Mouse (Mus musculus) heart, embryonic 12.5 days (tissue): ENCODE measurements around the gene Bpifa5. TPM values are rescaled to one million over a fixed set of nuclear protein-coding genes. Genes with fewer than 3 reads are reported as not detected.
"Not testable (repeated sequence)": the region's sequence is repeated elsewhere in the genome, so short reads cannot be mapped to it uniquely, and the experiment has no call there.

Experiments used
- ATAC-seq: fragments of 200-750 bp; cut with Nextera tagmentation; 2 replicates; pipeline ENCODE4 v1.8.0; 2017; ENCODE audit warnings: moderate TSS enrichment, moderate library complexity; ENCODE audit not compliant: insufficient number of reproducible peaks, low FRiP score
- H3K27ac ChIP-seq: fragments of 300-500 bp; sonication (generic); 2 replicates; pipeline ENCODE4 v1.5.1; 2016; ENCODE audit warnings: mild to moderate bottlenecking, moderate library complexity; ENCODE audit not compliant: poor library complexity, severe bottlenecking
- H3K27me3 ChIP-seq: fragments of 300-500 bp; sonication (generic); replicated peaks from 2 replicates; pipeline ENCODE4 v1.6.1; 2016; ENCODE audit warnings: mild to moderate bottlenecking, moderate library complexity
- H3K36me3 ChIP-seq: fragments of 300-500 bp; sonication (generic); 2 replicates; pipeline ENCODE4 v1.6.1; 2016; ENCODE audit warnings: mild to moderate bottlenecking, moderate library complexity
- H3K4me1 ChIP-seq: fragments of 300-500 bp; sonication (generic); replicated peaks from 2 replicates; pipeline ENCODE4 v1.6.1; 2016; ENCODE audit warnings: mild to moderate bottlenecking
- H3K4me2 ChIP-seq: fragments of 300-500 bp; sonication (generic); 2 replicates; pipeline ENCODE4 v1.6.1; 2016; ENCODE audit warnings: mild to moderate bottlenecking, moderate library complexity
- H3K4me3 ChIP-seq: fragments of 300-500 bp; sonication (generic); 2 replicates; pipeline ENCODE4 v1.5.1; 2016; ENCODE audit warnings: mild to moderate bottlenecking
- H3K9ac ChIP-seq: fragments of 300-500 bp; sonication (generic); 2 replicates; pipeline ENCODE4 v1.6.1; 2016; ENCODE audit warnings: mild to moderate bottlenecking, moderate library complexity
- H3K9me3 ChIP-seq: fragments of 300-500 bp; sonication (generic); replicated peaks from 2 replicates; pipeline ENCODE4 v1.6.1; 2016; ENCODE audit warnings: mild to moderate bottlenecking, moderate library complexity
- WGBS: fragments of 180-500 bp; shearing (Covaris S2); methylation state at CpG from one replicate; pipeline ENCODE4 v1.1.7; 2016; 5-methylcytosine and 5-hydroxymethylcytosine counted together
- polyA plus RNA-seq: library from polyadenylated mRNA; unstranded; fragments of >200 nt; fragmentation: Nextera tagmentation; extraction: Ambion mirVana; gene quantifications from 2 replicates; pipeline ENCODE4 v1.2.1, GENCODE M21; 2016

Bpifa5 gene
- polyA plus RNA-seq = not detected in 2 replicates

GRCm38 (mm10) chr2:154162307-154162706 lies at the start of gene Bpifa5:
TSS of gene Bpifa5 (plus strand) at chr2:154162607.
- peaks cover 16% of the 10 kb centered on the region; the same call in 1 of the 2 replicates for H3K9me3 ChIP-seq
- no peaks in the 10 kb centered on the region for H3K36me3 ChIP-seq
- H3K4me1 ChIP-seq = no peaks in the 10 kb centered on the region
- no peak for ATAC-seq
- H3K4me2 ChIP-seq = no peak within 1 kb of the TSS
- WGBS = 73% methylated on average over 8 of the region's 8 CpGs
- no peaks in the 10 kb centered on the region for H3K27me3 ChIP-seq
- H3K4me3 ChIP-seq = no peak within 1 kb of the TSS
- H3K27ac ChIP-seq = no peak within 1 kb of the TSS
- H3K9ac ChIP-seq = no peak within 1 kb of the TSS

DNA sequence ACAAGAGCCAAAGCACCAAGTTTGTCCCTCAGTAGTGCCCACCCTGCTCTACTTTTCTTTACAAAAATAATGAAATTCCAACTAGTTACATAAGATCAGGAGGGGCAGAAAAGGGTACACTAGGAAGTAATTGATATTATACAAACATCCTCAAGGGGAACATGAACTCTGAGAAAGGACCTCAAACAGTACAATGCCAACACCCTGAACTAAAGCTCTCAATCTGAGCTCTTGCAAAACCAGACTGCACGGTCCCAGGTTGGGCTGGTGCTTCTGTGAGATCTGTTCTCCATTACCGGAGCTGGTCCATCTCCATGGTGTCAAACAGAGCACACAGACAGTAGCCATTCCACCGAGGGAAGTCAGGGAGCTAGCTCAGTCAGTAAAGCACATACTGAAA lies 45.0 kb upstream of the Bpifa5 start:
- no peak for ATAC-seq
- Histone ChIP-seq H3K36me3 (no peaks in the 10 kb centered on the region), H3K27ac (no peak overlapping the region), H3K9ac (no peak overlapping the region), H3K4me2 (no peak overlapping the region), H3K9me3 (no peaks in the 10 kb centered on the region), H3K27me3 (no peaks in the 10 kb centered on the region), H3K4me3 (no peak overlapping the region), H3K4me1 (no peaks in the 10 kb centered on the region)
- WGBS = 78% methylated on average over 3 of the region's 3 CpGs

GRCm38 (mm10) chr2:154130120-154130519 lies 32.3 kb upstream of the Bpifa5 start, which contains the start of gene Bpifa3:
TSS of gene Bpifa3 (plus strand) at chr2:154130336.
- no peak for ATAC-seq
- H3K4me3 ChIP-seq = no peak within 1 kb of the TSS
- WGBS = 54% methylated on average over 2 of the region's 2 CpGs
- H3K4me1 ChIP-seq = no peaks in the 10 kb centered on the region
- H3K27me3 ChIP-seq = no peaks in the 10 kb centered on the region
- no peak within 1 kb of the TSS for H3K9ac ChIP-seq
- H3K4me2 ChIP-seq = no peak within 1 kb of the TSS
- 0 out of 2 replicates have a peak, but pooled peaks cover 6% of the 10 kb centered on the region for H3K9me3 ChIP-seq
- no peaks in the 10 kb centered on the region for H3K36me3 ChIP-seq
- H3K27ac ChIP-seq = no peak within 1 kb of the TSS

DNA sequence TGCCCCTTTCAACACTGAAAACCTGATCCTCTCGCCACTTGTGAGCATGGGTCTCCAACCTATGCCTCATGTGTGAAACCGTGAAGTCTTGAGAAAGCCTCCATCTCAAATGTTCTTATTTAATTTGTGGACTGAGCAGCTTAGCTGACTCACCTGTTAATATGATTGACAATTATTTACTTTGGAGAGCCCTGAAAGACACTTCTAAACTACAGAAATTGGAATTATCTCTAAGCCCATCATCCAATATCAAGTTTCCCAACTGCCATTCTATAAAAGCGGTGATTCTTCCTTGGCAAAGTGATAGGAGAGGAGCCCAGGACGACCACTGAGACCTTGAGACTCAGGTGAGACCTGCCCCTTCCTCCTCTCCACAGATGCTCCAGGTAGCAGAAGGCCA lies 19.8 kb upstream of the Bpifa5 start, which contains the start of gene Bpifa1:
Gene Bpifa1 (plus strand): TSS at position 301 of the 400 bp plus-strand sequence.
- H3K4me3 ChIP-seq = no peak within 1 kb of the TSS
- no peaks in the 10 kb centered on the region for H3K36me3 ChIP-seq
- H3K9ac ChIP-seq = no peak within 1 kb of the TSS
- H3K27me3 ChIP-seq = no peaks in the 10 kb centered on the region
- no peak for ATAC-seq
- H3K9me3 ChIP-seq = no peaks in the 10 kb centered on the region
- H3K4me1 ChIP-seq = no peaks in the 10 kb centered on the region
- no peak within 1 kb of the TSS for H3K27ac ChIP-seq
- no peak within 1 kb of the TSS for H3K4me2 ChIP-seq
- 71% methylated on average over 4 of the region's 4 CpGs for WGBS

GRCm38 (mm10) chr2:154143735-154144134 lies 18.7 kb upstream of the Bpifa5 start:
- Histone ChIP-seq H3K27ac (no peak overlapping the region), H3K9ac (no peak overlapping the region), H3K27me3 (no peaks in the 10 kb centered on the region), H3K4me3 (no peak overlapping the region), H3K9me3 (no peaks in the 10 kb centered on the region), H3K4me2 (no peak overlapping the region), H3K36me3 (no peaks in the 10 kb centered on the region), H3K4me1 (no peaks in the 10 kb centered on the region)
- no peak for ATAC-seq
- 80% methylated on average over 3 of the region's 3 CpGs for WGBS

DNA sequence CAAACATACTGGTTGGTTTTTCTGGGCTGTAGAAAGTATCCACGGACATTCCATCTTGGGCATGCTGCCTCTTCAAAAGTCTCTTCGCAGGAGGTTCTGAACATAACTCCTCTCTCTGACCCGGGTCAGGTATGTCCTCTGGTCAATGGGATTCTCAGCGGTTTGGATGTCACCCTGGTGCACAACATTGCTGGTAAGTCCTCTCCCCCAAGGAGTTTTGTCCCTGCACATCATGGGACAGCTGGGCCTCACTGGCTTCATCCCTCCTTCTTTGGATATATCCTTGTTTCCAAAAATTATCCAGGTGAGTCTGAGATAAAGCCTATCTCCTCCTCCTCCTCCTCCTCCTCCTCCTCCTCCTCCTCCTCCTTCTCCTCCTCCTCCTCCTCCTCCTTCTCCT lies 14.9 kb upstream of the Bpifa5 start:
- Histone ChIP-seq H3K27me3 (no peaks in the 10 kb centered on the region), H3K36me3 (no peaks in the 10 kb centered on the region), H3K9me3 (no peaks in the 10 kb centered on the region), H3K9ac (no peak overlapping the region), H3K27ac (no peak overlapping the region), H3K4me1 (no peaks in the 10 kb centered on the region), H3K4me2 (no peak overlapping the region), H3K4me3 (no peak overlapping the region)
- no peak for ATAC-seq
- 66% methylated on average over 4 of the region's 4 CpGs for WGBS

- 27% methylated on average over 3 of the region's 3 CpGs for WGBS
These were observed 4.0 kb upstream of the Bpifa5 start for GRCm38 (mm10) chr2:154158433-154158832.

DNA sequence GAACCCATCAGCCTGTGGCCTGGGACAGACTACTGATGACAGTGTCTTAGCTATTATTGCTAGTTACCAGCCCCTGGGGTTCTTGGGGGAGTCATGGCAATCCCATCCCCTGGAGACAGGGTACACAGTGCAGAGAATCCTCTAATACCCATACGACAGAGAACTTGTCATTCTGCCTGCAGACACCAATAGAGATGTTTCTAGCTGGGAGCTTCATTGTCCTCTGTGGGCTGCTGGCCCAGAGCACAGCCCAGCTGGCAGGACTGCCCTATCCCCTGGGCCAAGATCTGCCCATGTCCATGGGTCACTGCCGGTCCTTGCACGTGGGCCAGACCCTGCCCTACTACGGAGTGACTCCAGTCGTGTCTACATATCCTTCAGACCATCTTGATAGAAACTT lies 899 bp downstream of the Bpifa5 start:
- no peak for ATAC-seq
- peaks cover 16% of the 10 kb centered on the region; the same call in 1 of the 2 replicates for H3K9me3 ChIP-seq
- H3K36me3 ChIP-seq = no peaks in the 10 kb centered on the region
- H3K4me2 ChIP-seq = no peak overlapping the region
- H3K9ac ChIP-seq = no peak overlapping the region
- 82% methylated on average over 5 of the region's 5 CpGs for WGBS
- no peak overlapping the region for H3K27ac ChIP-seq
- no peak overlapping the region for H3K4me3 ChIP-seq
- H3K27me3 ChIP-seq = no peaks in the 10 kb centered on the region
- H3K4me1 ChIP-seq = no peaks in the 10 kb centered on the region

More at GRCm38 (mm10) chr2:154158433-154158832, 4.0 kb upstream of the Bpifa5 start:
- Histone ChIP-seq H3K9me3 (peaks cover 16% of the 10 kb centered on the region), H3K27me3 (no peaks in the 10 kb centered on the region), H3K4me1 (no peaks in the 10 kb centered on the region), H3K4me2 (no peak overlapping the region), H3K36me3 (no peaks in the 10 kb centered on the region), H3K27ac (no peak overlapping the region), H3K9ac (no peak overlapping the region), H3K4me3 (no peak overlapping the region)
- no peak for ATAC-seq

GRCm38 (mm10) chr2:154169172-154169571 lies 6.8 kb downstream of the Bpifa5 start:
- no peaks in the 10 kb centered on the region for H3K4me1 ChIP-seq
- no peaks in the 10 kb centered on the region; the same call in none of the 2 replicates for H3K27me3 ChIP-seq
- H3K9ac ChIP-seq = no peak overlapping the region
- H3K9me3 ChIP-seq = no peaks in the 10 kb centered on the region
- no peak overlapping the region for H3K4me3 ChIP-seq
- 67% methylated on average over 3 of the region's 3 CpGs for WGBS
- no peak overlapping the region for H3K4me2 ChIP-seq
- no peak overlapping the region for H3K27ac ChIP-seq
- no peaks in the 10 kb centered on the region for H3K36me3 ChIP-seq
- no peak for ATAC-seq

- H3K4me1 ChIP-seq = no peaks in the 10 kb centered on the region
- no peaks in the 10 kb centered on the region for H3K9me3 ChIP-seq
- H3K4me2 ChIP-seq = no peak overlapping the region
- ATAC-seq = no peak
- no peak overlapping the region for H3K4me3 ChIP-seq
- no peaks in the 10 kb centered on the region; the same call in none of the 2 replicates for H3K27me3 ChIP-seq
- H3K9ac ChIP-seq = no peak overlapping the region
- no peaks in the 10 kb centered on the region for H3K36me3 ChIP-seq
- WGBS = 66% methylated on average over 6 of the region's 6 CpGs
- no peak overlapping the region for H3K27ac ChIP-seq
These were observed 9.2 kb downstream of the Bpifa5 start for GRCm38 (mm10) chr2:154171621-154172020.

- no peaks in the 10 kb centered on the region for H3K4me1 ChIP-seq
- WGBS = 44% methylated on average over 1 of the region's 1 CpGs
- no peak overlapping the region for H3K4me3 ChIP-seq
- no peak overlapping the region for H3K27ac ChIP-seq
- no peaks in the 10 kb centered on the region for H3K36me3 ChIP-seq
- no peaks in the 10 kb centered on the region; the same call in none of the 2 replicates for H3K27me3 ChIP-seq
- ATAC-seq = no peak
- H3K9me3 ChIP-seq = no peaks in the 10 kb centered on the region
- no peak overlapping the region for H3K4me2 ChIP-seq
- H3K9ac ChIP-seq = no peak overlapping the region
These were observed 10.9 kb downstream of the Bpifa5 start for GRCm38 (mm10) chr2:154173313-154173712.

DNA sequence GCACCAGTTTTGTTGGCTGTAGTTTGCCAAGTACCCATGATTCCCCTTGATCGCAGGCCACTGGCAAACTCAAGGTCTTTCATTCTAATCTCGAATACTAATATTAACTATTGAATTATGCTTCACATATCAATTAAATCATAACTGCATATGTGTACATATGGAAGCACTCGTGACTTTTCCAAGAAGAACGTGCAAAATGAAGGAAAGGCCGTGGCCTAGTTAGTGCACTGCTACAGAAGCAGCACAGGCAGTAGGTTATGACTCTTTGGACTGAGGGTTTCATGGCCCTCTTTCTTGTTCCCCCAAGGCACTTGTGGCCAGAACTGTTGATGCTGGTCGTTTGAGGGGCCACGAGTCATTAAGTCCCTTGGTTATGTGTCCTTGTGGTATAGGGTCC lies 19.5 kb downstream of the Bpifa5 start:
- not testable (repeated sequence) for H3K9me3 ChIP-seq, H3K36me3 ChIP-seq, H3K9ac ChIP-seq, H3K4me1 ChIP-seq, H3K4me2 ChIP-seq, ATAC-seq, H3K4me3 ChIP-seq, H3K27ac ChIP-seq, H3K27me3 ChIP-seq
- WGBS = 76% methylated on average over 7 of the region's 7 CpGs
